Mouse (Mus musculus) MEL (cell line): ENCODE results near the gene Adprhl2. TPM values are rescaled to one million over a fixed set of nuclear protein-coding genes. Genes with fewer than 3 reads are reported as not detected.

Experiments
- DNase-seq: peaks from one replicate; pipeline ENCODE4 v3.0.0; 2011; ENCODE audit warnings: low read depth, low spot score
- H3K27ac ChIP-seq: 2 replicates; pipeline ENCODE4 v1.5.1; 2012; ENCODE audit warnings: low read depth, mild to moderate bottlenecking, control low read depth, low read length, moderate library complexity; ENCODE audit not compliant: control insufficient read depth
- H3K27me3 ChIP-seq, 2 experiments: fragments of 150-350 bp in 1 of 2; sonication (generic) in 1 of 2; 2 replicates each; pipeline ENCODE4 v1.6.1; 2012; ENCODE audit warnings: low read length in 2 of 2, mild to moderate bottlenecking in 2 of 2, improper control_type of control experiment in 1 of 2, moderate library complexity in 1 of 2; ENCODE audit not compliant: insufficient read depth in 2 of 2, control insufficient read depth in 1 of 2
- H3K36me3 ChIP-seq, 2 experiments: 2 replicates each; pipeline ENCODE4 v1.6.1; 2012 to 2014; ENCODE audit warnings: low read length in 2 of 2, improper control_type of control experiment in 1 of 2, inconsistent platforms in 1 of 2, mild to moderate bottlenecking in 1 of 2; ENCODE audit not compliant: insufficient read depth in 2 of 2, control insufficient read depth in 1 of 2
- H3K4me1 ChIP-seq, 2 experiments: fragments of 150-350 bp in 1 of 2; sonication (generic) in 1 of 2; 2 replicates each; pipeline ENCODE4 v1.6.1; 2012; ENCODE audit warnings: low read length in 2 of 2, improper control_type of control experiment in 1 of 2, mild to moderate bottlenecking in 1 of 2; ENCODE audit not compliant: insufficient read depth in 2 of 2, control insufficient read depth in 1 of 2
- H3K4me3 ChIP-seq, 2 experiments: fragments of 150-350 bp in 1 of 2; sonication (generic) in 1 of 2; 2 replicates each; pipeline ENCODE4 v1.5.1; 2012; ENCODE audit warnings: low read depth in 2 of 2, low read length in 2 of 2, mild to moderate bottlenecking in 2 of 2, moderate library complexity in 2 of 2, control low read depth in 1 of 2, improper control_type of control experiment in 1 of 2; ENCODE audit not compliant: control insufficient read depth in 1 of 2, insufficient read depth in 1 of 2
- H3K79me2 ChIP-seq: 2 replicates; pipeline ENCODE4 v1.6.1; 2012; ENCODE audit warnings: mild to moderate bottlenecking, low read length, moderate library complexity; ENCODE audit not compliant: control insufficient read depth, poor library complexity, insufficient read depth
- H3K9ac ChIP-seq: 2 replicates; pipeline ENCODE4 v1.6.1; 2012; ENCODE audit warnings: low read depth, mild to moderate bottlenecking, control low read depth, low read length, moderate library complexity; ENCODE audit not compliant: control insufficient read depth, poor library complexity, severe bottlenecking
- H3K9me3 ChIP-seq: fragments of 150-350 bp; sonication (generic); replicated peaks from 2 replicates; pipeline ENCODE4 v1.6.1; 2012; ENCODE audit warnings: mild to moderate bottlenecking, low read length, improper control_type of control experiment, moderate library complexity; ENCODE audit not compliant: insufficient read depth
- BHLHE40 ChIP-seq: IDR thresholded peaks from 2 replicates; pipeline ENCODE4 v1.6.1; 2012; ENCODE audit warnings: low read depth, mild to moderate bottlenecking, inconsistent platforms, low read length, improper control_type of control experiment, borderline replicate concordance
- CHD1 ChIP-seq: IDR thresholded peaks from 2 replicates; pipeline ENCODE4 v1.6.1; 2012; ENCODE audit warnings: low read depth, mild to moderate bottlenecking, inconsistent platforms, low read length, improper control_type of control experiment
- CTCF ChIP-seq, 3 experiments: IDR thresholded peaks in 2 of 3; conservative IDR thresholded peaks in 1 of 3; 2 replicates each; pipeline ENCODE4 v1.5.1; 2011 to 2012; ENCODE audit warnings: low read length in 3 of 3, low read depth in 2 of 3, mild to moderate bottlenecking in 2 of 3, improper control_type of control experiment in 1 of 3, inconsistent platforms in 1 of 3, mixed read lengths in 1 of 3, moderate library complexity in 1 of 3; ENCODE audit not compliant: control insufficient read depth in 1 of 3, insufficient read depth in 1 of 3, poor library complexity in 1 of 3, severe bottlenecking in 1 of 3
- ELF1 ChIP-seq: IDR thresholded peaks from 2 replicates; pipeline ENCODE4 v1.6.1; 2014; ENCODE audit warnings: low read depth, mild to moderate bottlenecking, inconsistent platforms, low read length, improper control_type of control experiment, moderate library complexity
- EP300 ChIP-seq, 2 experiments: IDR thresholded peaks; 2 replicates each; pipeline ENCODE4 v1.6.1; 2011; ENCODE audit warnings: improper control_type of control experiment in 2 of 2, low read length in 2 of 2, low read depth in 1 of 2, mild to moderate bottlenecking in 1 of 2
- GABPA ChIP-seq: IDR thresholded peaks from 2 replicates; pipeline ENCODE4 v1.6.1; 2012; ENCODE audit warnings: low read depth, mild to moderate bottlenecking, inconsistent platforms, low read length, improper control_type of control experiment, moderate library complexity
- GATA1 ChIP-seq: IDR thresholded peaks from 2 replicates; pipeline ENCODE4 v1.6.1; 2011; ENCODE audit warnings: low read depth, low read length, improper control_type of control experiment
- JUND ChIP-seq: IDR thresholded peaks from 2 replicates; pipeline ENCODE4 v1.6.1; 2011; ENCODE audit warnings: low read depth, mild to moderate bottlenecking, improper control_type of control experiment, low read length
- MAX ChIP-seq: IDR thresholded peaks from 2 replicates; pipeline ENCODE4 v1.6.1; 2011; ENCODE audit warnings: low read length, improper control_type of control experiment
- MAZ ChIP-seq: IDR thresholded peaks from 2 replicates; pipeline ENCODE4 v1.6.1; 2012; ENCODE audit warnings: low read depth, mild to moderate bottlenecking, inconsistent platforms, low read length, improper control_type of control experiment
- MEF2A ChIP-seq: IDR thresholded peaks from 2 replicates; pipeline ENCODE4 v1.6.1; 2014; ENCODE audit warnings: low read depth, mild to moderate bottlenecking, inconsistent platforms, low read length, improper control_type of control experiment; ENCODE audit not compliant: poor library complexity, insufficient replicate concordance, severe bottlenecking; ENCODE audit errors: extremely low read depth
- MYC ChIP-seq: IDR thresholded peaks from 2 replicates; pipeline ENCODE4 v1.6.1; 2011; ENCODE audit warnings: low read depth, mild to moderate bottlenecking, low read length, improper control_type of control experiment, moderate library complexity
- POLR2A ChIP-seq, 2 experiments: IDR thresholded peaks; 2 replicates each; pipeline ENCODE4 v1.6.1; 2011 to 2012; ENCODE audit warnings: low read length in 2 of 2, mild to moderate bottlenecking in 2 of 2, control low read depth in 1 of 2, improper control_type of control experiment in 1 of 2, low read depth in 1 of 2, moderate library complexity in 1 of 2; ENCODE audit not compliant: control insufficient read depth in 1 of 2, insufficient read depth in 1 of 2, poor library complexity in 1 of 2
- POLR2AphosphoS5 ChIP-seq: IDR thresholded peaks from 2 replicates; pipeline ENCODE4 v1.6.1; 2012; ENCODE audit warnings: low read depth, borderline replicate concordance, mild to moderate bottlenecking, inconsistent platforms, low read length, moderate library complexity, mixed read lengths
- RCOR1 ChIP-seq: IDR thresholded peaks from 2 replicates; pipeline ENCODE4 v1.6.1; 2012; ENCODE audit warnings: low read depth, mild to moderate bottlenecking, inconsistent platforms, low read length, improper control_type of control experiment
- SMC3 ChIP-seq: IDR thresholded peaks from 2 replicates; pipeline ENCODE4 v1.6.1; 2011; ENCODE audit warnings: low read depth, low read length, improper control_type of control experiment
- TAL1 ChIP-seq: IDR thresholded peaks from 2 replicates; pipeline ENCODE4 v1.6.1; 2012; ENCODE audit warnings: mild to moderate bottlenecking, inconsistent platforms, low read length, moderate library complexity, mixed read lengths
- TCF12 ChIP-seq: IDR thresholded peaks from 2 replicates; pipeline ENCODE4 v1.6.1; 2014; ENCODE audit warnings: low read depth, mild to moderate bottlenecking, inconsistent platforms, low read length, improper control_type of control experiment, moderate library complexity
- ZKSCAN1 ChIP-seq: IDR thresholded peaks from 2 replicates; pipeline ENCODE4 v1.6.1; 2012; ENCODE audit warnings: low read depth, mild to moderate bottlenecking, inconsistent platforms, low read length, improper control_type of control experiment, moderate library complexity
- ZNF384 ChIP-seq: IDR thresholded peaks from 2 replicates; pipeline ENCODE4 v1.6.1; 2012; ENCODE audit warnings: low read depth, mild to moderate bottlenecking, inconsistent platforms, low read length, improper control_type of control experiment
- polyA plus RNA-seq, 2 experiments: library from polyadenylated mRNA; stranded (reverse) in 1 of 2; unstranded in 1 of 2; fragments of >175 nt in 1 of 2; fragments of >200 nt in 1 of 2; gene quantifications; 2 replicates each; pipeline versions ENCODE4 v1.2.1 to v1.2.4; 2012; ENCODE audit warnings: low replicate concordance in 2 of 2, low read depth in 1 of 2; ENCODE audit not compliant: insufficient read length in 2 of 2, insufficient read depth in 1 of 2, missing spikeins in 1 of 2
- total RNA-seq: library from RNA; depleted of rRNA; stranded (reverse); fragments of 300-350 nt; gene quantifications from 2 replicates; pipeline ENCODE4 v1.2.3, GENCODE M21; 2012

The Adprhl2 gene
- total and polyA plus RNA-seq, 3 experiments: 53.7 to 62.0 TPM; not detected in 1

DNA sequence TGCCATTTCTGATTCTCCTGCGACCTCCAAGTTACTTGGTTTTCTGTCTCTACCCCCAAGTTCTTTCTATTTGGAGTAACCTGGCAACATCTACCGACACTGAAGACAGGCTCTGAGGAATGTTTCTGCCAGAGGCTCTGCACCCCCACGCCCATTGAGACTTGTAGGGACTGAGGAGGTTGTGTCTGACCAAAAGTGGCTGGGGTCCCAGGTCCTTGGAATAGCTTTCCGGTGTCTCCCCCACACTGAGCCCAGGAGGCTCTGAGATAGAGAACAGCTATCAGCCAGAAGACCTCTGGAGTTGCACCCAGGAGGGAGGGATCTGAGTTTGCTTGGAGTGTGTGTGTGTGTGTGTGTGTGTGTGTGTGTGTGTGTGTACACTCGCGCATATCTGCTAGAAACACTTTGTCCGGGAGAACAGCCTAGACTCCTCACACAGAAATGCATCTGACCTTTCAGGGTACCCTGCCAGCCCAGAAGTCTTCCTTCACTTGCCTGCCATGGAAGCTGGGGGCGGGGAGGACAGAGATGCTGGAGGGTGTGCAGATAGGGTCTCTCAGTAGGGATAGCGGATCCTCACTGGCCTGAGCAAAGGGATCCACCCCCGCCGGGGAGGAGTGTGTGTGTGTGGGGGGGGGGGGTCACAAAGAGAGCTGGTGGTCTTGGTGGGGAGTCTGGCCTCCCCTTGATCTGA, 34.1 kb downstream of the Adprhl2 start:
- Histone ChIP-seq H3K9ac (no peak overlapping the region), H3K4me3 (no peak overlapping the region), H3K36me3 (no peaks in the 10 kb centered on the region; a peak in 1 of 4 replicates), H3K27ac (no peak overlapping the region), H3K27me3 (0 out of 4 replicates have a peak, but pooled peaks cover 0 to 2% of the 10 kb centered on the region in 2 experiments), H3K4me1 (peaks cover 0 to 6% of the 10 kb centered on the region in 2 experiments; a peak in 3 of 4 replicates), H3K79me2 (no peaks in the 10 kb centered on the region), H3K9me3 (no peaks in the 10 kb centered on the region)
- no peak for TF ChIP-seq JUND
- no peak for TF ChIP-seq MAX
- TF ChIP-seq MEF2A: no peak
- TF ChIP-seq POLR2A (IDR thresholded peaks at IDR 0.05; ENCODE audit: control insufficient read depth in 1 of 2, insufficient read depth in 1 of 2, low read depth in 1 of 2, low read length in 2 of 2, poor library complexity in 1 of 2): no peak
- no peak for TF ChIP-seq ZKSCAN1
- DNase-seq: no peak

DNA sequence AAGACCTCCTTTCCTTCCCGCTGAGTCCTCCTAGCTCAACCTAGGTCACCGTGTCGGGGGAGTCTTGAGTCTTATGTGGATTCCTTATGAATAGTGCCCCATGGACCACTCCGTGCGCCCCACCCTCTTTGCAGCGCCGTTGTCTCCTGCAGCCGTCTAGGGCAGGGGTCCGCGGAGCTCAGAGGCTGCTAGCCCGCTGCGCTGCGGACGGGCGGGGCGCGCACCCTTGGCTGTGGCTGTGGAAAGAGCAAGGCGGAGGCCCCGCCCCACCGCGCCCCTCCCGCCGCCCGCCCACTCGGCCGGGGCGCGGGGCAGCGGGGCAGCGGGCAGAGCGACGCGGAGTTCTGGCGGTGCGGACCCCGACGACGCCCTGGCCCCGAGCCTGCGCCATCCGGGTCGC, 35.0 kb downstream of the Adprhl2 start, which contains the start of gene Col8a2:
Col8a2 (plus strand) TSS at position 302 of the 400 bp plus-strand sequence.
- Histone ChIP-seq H3K4me1 (peaks cover 0 to 6% of the 10 kb centered on the region in 2 experiments; a peak in 3 of 4 replicates), H3K9ac (no peak within 1 kb of the TSS), H3K4me3 (no peak within 1 kb of the TSS), H3K27ac (no peak within 1 kb of the TSS), H3K9me3 (no peaks in the 10 kb centered on the region), H3K36me3 (no peaks in the 10 kb centered on the region; a peak in 1 of 4 replicates), H3K79me2 (no peaks in the 10 kb centered on the region), H3K27me3 (0 out of 4 replicates have a peak, but pooled peaks cover 0 to 2% of the 10 kb centered on the region in 2 experiments)
- DNase-seq: no peak
- TF ChIP-seq TCF12: no peak
- no peak for TF ChIP-seq EP300 (IDR thresholded peaks at IDR 0.05; ENCODE audit: low read depth in 1 of 2, low read length in 2 of 2)
- TF ChIP-seq TAL1: no peak
- TF ChIP-seq MAZ: no peak
- no peak for TF ChIP-seq CHD1
- TF ChIP-seq BHLHE40: no peak
- TF ChIP-seq MAX: no peak
- no peak for TF ChIP-seq CTCF (IDR thresholded peaks at IDR 0.05 in 2 of 3, conservative IDR thresholded peaks at IDR 0.05 in 1 of 3; ENCODE audit: control insufficient read depth in 1 of 3, insufficient read depth in 1 of 3, low read depth in 2 of 3, low read length in 3 of 3, poor library complexity in 1 of 3, severe bottlenecking in 1 of 3)
- TF ChIP-seq MYC: no peak
- no peak for TF ChIP-seq ELF1
- TF ChIP-seq SMC3: no peak
- TF ChIP-seq GABPA: no peak
- TF ChIP-seq ZNF384: no peak
- TF ChIP-seq POLR2AphosphoS5: no peak
- TF ChIP-seq RCOR1: no peak
- no peak for TF ChIP-seq ZKSCAN1
- TF ChIP-seq GATA1: no peak
- no peak for TF ChIP-seq MEF2A
